Mouse (Mus musculus): ENCODE measurements at regions not wholly inside any gene's neighbourhood (a gene's known extent, or its start where the extent isn't known, plus 50 kb on each side); places are given as distances from the start of the nearest gene placed in this dataset.

- Histone ChIP-seq H3K36me3 (ENCODE audit: inconsistent target) (no peaks in the 10 kb centered on the region), H3K4me3 (ENCODE audit: inconsistent target) (no peak overlapping the region), H3K79me2 (ENCODE audit: inconsistent target) (no peaks in the 10 kb centered on the region), H3K27ac (no peak overlapping the region)
- 94% methylated on average over 4 of the region's 4 CpGs for WGBS (ENCODE audit: missing documents)
Observed at GRCm38 (mm10) chr4:55802101-55802500, 269.8 kb upstream of the Klf4 start.

GRCm38 (mm10) chr4:55798099-55798498 is 265.8 kb upstream of the Klf4 start:
- Histone ChIP-seq H3K36me3 (ENCODE audit: inconsistent target) (no peaks in the 10 kb centered on the region), H3K79me2 (ENCODE audit: inconsistent target) (no peaks in the 10 kb centered on the region), H3K4me3 (ENCODE audit: inconsistent target) (no peak overlapping the region), H3K27ac (peak overlapping the region; percentile 83)
- 4% methylated on average over 6 of the region's 6 CpGs for WGBS (ENCODE audit: missing documents)

- Histone ChIP-seq H3K36me3 (ENCODE audit: inconsistent target) (no peaks in the 10 kb centered on the region), H3K4me3 (ENCODE audit: inconsistent target) (no peak overlapping the region), H3K79me2 (ENCODE audit: inconsistent target) (no peaks in the 10 kb centered on the region), H3K27ac (no peak overlapping the region)
Observed at GRCm38 (mm10) chr4:55781329-55781847, 249.1 kb upstream of the Klf4 start.

- Histone ChIP-seq H3K4me3 (ENCODE audit: inconsistent target) (no peak overlapping the region), H3K36me3 (ENCODE audit: inconsistent target) (no peaks in the 10 kb centered on the region), H3K79me2 (ENCODE audit: inconsistent target) (no peaks in the 10 kb centered on the region), H3K27ac (no peak overlapping the region)
- WGBS (ENCODE audit: missing documents), result 88% methylated on average over 4 of the region's 4 CpGs
Observed at GRCm38 (mm10) chr4:55779581-55779980, 247.3 kb upstream of the Klf4 start.

- Histone ChIP-seq H3K36me3 (ENCODE audit: inconsistent target) (no peaks in the 10 kb centered on the region), H3K4me3 (ENCODE audit: inconsistent target) (no peak overlapping the region), H3K27ac (no peak overlapping the region), H3K79me2 (ENCODE audit: inconsistent target) (no peaks in the 10 kb centered on the region)
- WGBS (ENCODE audit: missing documents), result 74% methylated on average over 7 of the region's 7 CpGs
Observed at GRCm38 (mm10) chr4:55775858-55776257, 243.6 kb upstream of the Klf4 start.

GRCm38 (mm10) chr4:55774571-55774970 is 242.3 kb upstream of the Klf4 start:
- Histone ChIP-seq H3K36me3 (ENCODE audit: inconsistent target) (no peaks in the 10 kb centered on the region), H3K4me3 (ENCODE audit: inconsistent target) (no peak overlapping the region), H3K27ac (no peak overlapping the region), H3K79me2 (ENCODE audit: inconsistent target) (no peaks in the 10 kb centered on the region)
- 76% methylated on average over 4 of the region's 4 CpGs for WGBS (ENCODE audit: missing documents)

- Histone ChIP-seq H3K4me3 (ENCODE audit: inconsistent target) (no peak overlapping the region), H3K79me2 (ENCODE audit: inconsistent target) (no peaks in the 10 kb centered on the region), H3K36me3 (ENCODE audit: inconsistent target) (no peaks in the 10 kb centered on the region), H3K27ac (no peak overlapping the region)
- 100% methylated on average over 3 of the region's 3 CpGs for WGBS (ENCODE audit: missing documents)
Observed at GRCm38 (mm10) chr4:55769656-55770055, 237.4 kb upstream of the Klf4 start.

- 98% methylated on average over 6 of the region's 6 CpGs for WGBS (ENCODE audit: missing documents)
- no peak overlapping the region for H3K4me3 ChIP-seq (ENCODE audit: inconsistent target)
- no peaks in the 10 kb centered on the region for H3K36me3 ChIP-seq (ENCODE audit: inconsistent target)
- no peak overlapping the region for H3K27ac ChIP-seq
- H3K79me2 ChIP-seq (ENCODE audit: inconsistent target), result no peaks in the 10 kb centered on the region
Observed at GRCm38 (mm10) chr4:55768325-55768724, 236.1 kb upstream of the Klf4 start.

GRCm38 (mm10) chr4:55767133-55767532 is 234.9 kb upstream of the Klf4 start:
- H3K27ac ChIP-seq, result no peak overlapping the region
- no peaks in the 10 kb centered on the region for H3K36me3 ChIP-seq (ENCODE audit: inconsistent target)
- H3K4me3 ChIP-seq (ENCODE audit: inconsistent target), result no peak overlapping the region
- 100% methylated on average over 4 of the region's 4 CpGs for WGBS (ENCODE audit: missing documents)
- no peaks in the 10 kb centered on the region for H3K79me2 ChIP-seq (ENCODE audit: inconsistent target)

- 85% methylated on average over 2 of the region's 2 CpGs for WGBS (ENCODE audit: missing documents)
- no peak overlapping the region for H3K4me3 ChIP-seq (ENCODE audit: inconsistent target)
- H3K79me2 ChIP-seq (ENCODE audit: inconsistent target), result no peaks in the 10 kb centered on the region
- H3K27ac ChIP-seq, result no peak overlapping the region
- H3K36me3 ChIP-seq (ENCODE audit: inconsistent target), result no peaks in the 10 kb centered on the region
Observed at GRCm38 (mm10) chr4:55765780-55766179, 233.5 kb upstream of the Klf4 start.

GRCm38 (mm10) chr4:55763112-55763511 is 230.8 kb upstream of the Klf4 start:
- 15% methylated on average over 6 of the region's 6 CpGs for WGBS (ENCODE audit: missing documents)
- no peaks in the 10 kb centered on the region for H3K79me2 ChIP-seq (ENCODE audit: inconsistent target)
- H3K4me3 ChIP-seq (ENCODE audit: inconsistent target), result no peak overlapping the region

GRCm38 (mm10) chr4:55762389-55762788 is 230.1 kb upstream of the Klf4 start:
- Histone ChIP-seq H3K27ac (no peak overlapping the region), H3K4me3 (ENCODE audit: inconsistent target) (no peak overlapping the region), H3K79me2 (ENCODE audit: inconsistent target) (no peaks in the 10 kb centered on the region), H3K36me3 (ENCODE audit: inconsistent target) (no peaks in the 10 kb centered on the region)
- WGBS (ENCODE audit: missing documents), result 96% methylated on average over 4 of the region's 4 CpGs

More at GRCm38 (mm10) chr4:55763112-55763511, 230.8 kb upstream of the Klf4 start:
- Histone ChIP-seq H3K36me3 (ENCODE audit: inconsistent target) (no peaks in the 10 kb centered on the region), H3K27ac (peak overlapping the region; percentile 34)

GRCm38 (mm10) chr4:55757148-55757927 is 225.1 kb upstream of the Klf4 start:
- 92% methylated on average over 15 of the region's 15 CpGs for WGBS (ENCODE audit: missing documents)
- H3K36me3 ChIP-seq (ENCODE audit: inconsistent target), result no peaks in the 10 kb centered on the region
- H3K79me2 ChIP-seq (ENCODE audit: inconsistent target), result no peaks in the 10 kb centered on the region
- no peak overlapping the region for H3K4me3 ChIP-seq (ENCODE audit: inconsistent target)
- no peak overlapping the region for H3K27ac ChIP-seq

GRCm38 (mm10) chr4:55749949-55750600 is 217.8 kb upstream of the Klf4 start:
- WGBS (ENCODE audit: missing documents), result 94% methylated on average over 20 of the region's 20 CpGs
- no peaks in the 10 kb centered on the region for H3K79me2 ChIP-seq (ENCODE audit: inconsistent target)
- H3K4me3 ChIP-seq (ENCODE audit: inconsistent target), result no peak overlapping the region
- no peaks in the 10 kb centered on the region for H3K36me3 ChIP-seq (ENCODE audit: inconsistent target)
- H3K27ac ChIP-seq, result no peak overlapping the region

- Histone ChIP-seq H3K79me2 (ENCODE audit: inconsistent target) (no peaks in the 10 kb centered on the region), H3K4me3 (ENCODE audit: inconsistent target) (no peak overlapping the region), H3K27ac (peak overlapping the region; percentile 58), H3K36me3 (ENCODE audit: inconsistent target) (no peaks in the 10 kb centered on the region)
- WGBS (ENCODE audit: missing documents), result 19% methylated on average over 8 of the region's 8 CpGs
Observed at GRCm38 (mm10) chr4:55741355-55741754, 209.1 kb upstream of the Klf4 start.

All from macrophage (primary cell).